Mouse (Mus musculus) cerebellum, adult 2 months (tissue): ENCODE data around the gene Ank3. TPM values are rescaled to one million over a fixed set of nuclear protein-coding genes. Genes with fewer than 3 reads are reported as not detected.

ENCODE experiments used
- DNase-seq, 2 experiments: peaks; one replicate each; pipeline ENCODE4 v3.0.0; 2021
- H3K27ac ChIP-seq: fragments of 200-500 bp; 2 replicates; pipeline ENCODE4 v1.5.1; 2012; ENCODE audit warnings: low read length, control low read depth, inconsistent platforms; ENCODE audit not compliant: insufficient read depth
- H3K27me3 ChIP-seq: fragments of 200-500 bp; 2 replicates; pipeline ENCODE4 v1.6.1; 2012; ENCODE audit warnings: inconsistent platforms, mild to moderate bottlenecking, low read length, moderate library complexity; ENCODE audit not compliant: control insufficient read depth, insufficient read depth
- H3K4me1 ChIP-seq: fragments of 200-500 bp; 2 replicates; pipeline ENCODE4 v1.6.1; 2011; ENCODE audit warnings: low read length; ENCODE audit not compliant: control insufficient read depth, insufficient read depth
- H3K4me3 ChIP-seq: fragments of 200-500 bp; replicated peaks from 2 replicates; pipeline ENCODE3; 2011; ENCODE audit warnings: mild to moderate bottlenecking, low read depth, low read length, control low read depth; ENCODE audit not compliant: insufficient read depth
- CTCF ChIP-seq: fragments of 200-500 bp; IDR thresholded peaks from 2 replicates; pipeline ENCODE4 v1.5.1; 2011; ENCODE audit warnings: low read depth, mild to moderate bottlenecking, control low read depth, low read length, moderate library complexity, borderline replicate concordance; ENCODE audit not compliant: insufficient read depth
- POLR2A ChIP-seq: fragments of 200-500 bp; IDR thresholded peaks from 2 replicates; pipeline ENCODE4 v1.6.1; 2011; ENCODE audit warnings: low read length, control low read depth, borderline replicate concordance; ENCODE audit not compliant: insufficient read depth
- WGBS: fragments of 180-500 bp; shearing (Covaris S2); methylation state at CpG from one replicate; pipeline ENCODE4 v1.1.7; 2018; 5-methylcytosine and 5-hydroxymethylcytosine counted together
- polyA plus RNA-seq: library from polyadenylated mRNA; depleted of rRNA; stranded (reverse); fragments of >200 nt; gene quantifications from 2 replicates; pipeline ENCODE4 v1.2.3, GENCODE M21; 2012

Ank3 gene
- polyA plus RNA-seq, 1 experiment = 239 TPM

GRCm38 (mm10) chr10:69918461-69919151 lies 520.0 kb downstream of the Ank3 start:
- WGBS = 97% methylated on average over 6 of the region's 6 CpGs
- Histone ChIP-seq H3K4me3 (no peak overlapping the region), H3K4me1 (peaks cover 38% of the 10 kb centered on the region), H3K27me3 (no peaks in the 10 kb centered on the region), H3K27ac (no peak overlapping the region)
- no peak for DNase-seq
- TF ChIP-seq CTCF = no peak
- no peak for TF ChIP-seq POLR2A

DNA sequence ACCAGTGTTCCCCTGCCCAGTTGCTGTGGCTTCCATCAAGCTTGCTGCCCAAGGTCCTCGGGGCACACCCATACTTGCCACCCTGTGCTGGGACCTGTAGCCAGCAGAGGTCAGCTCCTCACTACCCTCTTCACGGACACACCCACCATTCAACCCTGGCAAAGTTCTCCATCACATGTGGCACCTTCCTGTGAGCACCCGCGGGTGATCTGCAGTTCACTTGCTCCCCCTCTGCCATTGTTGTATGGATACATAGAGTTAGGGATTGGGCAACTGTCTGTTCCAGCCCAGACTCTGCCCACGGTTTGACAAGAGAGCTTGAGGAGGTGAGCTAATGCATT lies 520.5 kb downstream of the Ank3 start:
- TF ChIP-seq POLR2A (no peak), CTCF (no peak)
- WGBS = 68% methylated on average over 5 of the region's 5 CpGs
- Histone ChIP-seq H3K4me3 (no peak overlapping the region), H3K4me1 (peaks cover 41% of the 10 kb centered on the region), H3K27me3 (no peaks in the 10 kb centered on the region), H3K27ac (no peak overlapping the region)
- peak in 1 of 2 experiments; percentile 21 for DNase-seq

- no peak overlapping the region for H3K4me3 ChIP-seq
- TF ChIP-seq CTCF (no peak), POLR2A (no peak)
- peak; percentile 63 to 84 for DNase-seq
- H3K27me3 ChIP-seq = no peaks in the 10 kb centered on the region
- peaks cover 46% of the 10 kb centered on the region for H3K4me1 ChIP-seq
- 12% methylated on average over 7 of the region's 7 CpGs for WGBS
- H3K27ac ChIP-seq = no peak overlapping the region
Observed at GRCm38 (mm10) chr10:69919746-69920145, 521.2 kb downstream of the Ank3 start.

- DNase-seq = no peak
- 91% methylated on average over 5 of the region's 5 CpGs for WGBS
- TF ChIP-seq CTCF = no peak
- TF ChIP-seq POLR2A = no peak
- H3K27me3 ChIP-seq = no peaks in the 10 kb centered on the region
- H3K4me1 ChIP-seq = peaks cover 42% of the 10 kb centered on the region
- no peak overlapping the region for H3K27ac ChIP-seq
- no peak overlapping the region for H3K4me3 ChIP-seq
Observed at GRCm38 (mm10) chr10:69922076-69922475, 523.5 kb downstream of the Ank3 start.

GRCm38 (mm10) chr10:69923801-69924200 lies 525.2 kb downstream of the Ank3 start:
- no peak overlapping the region for H3K4me3 ChIP-seq
- no peak for DNase-seq
- TF ChIP-seq CTCF (no peak), POLR2A (no peak)
- no peaks in the 10 kb centered on the region for H3K27me3 ChIP-seq
- no peak overlapping the region for H3K27ac ChIP-seq
- H3K4me1 ChIP-seq = peaks cover 42% of the 10 kb centered on the region
- WGBS = 16% methylated on average over 8 of the region's 8 CpGs

GRCm38 (mm10) chr10:69924321-69924720 lies 525.7 kb downstream of the Ank3 start:
- no peaks in the 10 kb centered on the region for H3K27me3 ChIP-seq
- peak overlapping the region; percentile 43 for H3K4me3 ChIP-seq
- H3K4me1 ChIP-seq = peaks cover 37% of the 10 kb centered on the region
- no peak overlapping the region for H3K27ac ChIP-seq
- TF ChIP-seq POLR2A (no peak), CTCF (no peak)
- 3% methylated on average over 11 of the region's 11 CpGs for WGBS
- peak; percentile 65 to 75 for DNase-seq

GRCm38 (mm10) chr10:69924845-69925244 lies 526.3 kb downstream of the Ank3 start:
- 33% methylated on average over 14 of the region's 14 CpGs for WGBS

More at GRCm38 (mm10) chr10:69924845-69925244, 526.3 kb downstream of the Ank3 start:
- no peak overlapping the region for H3K4me3 ChIP-seq
- no peak overlapping the region for H3K27ac ChIP-seq
- DNase-seq = no peak
- TF ChIP-seq CTCF (no peak), POLR2A (no peak)
- H3K27me3 ChIP-seq = no peaks in the 10 kb centered on the region
- H3K4me1 ChIP-seq = peaks cover 32% of the 10 kb centered on the region
